Mouse (Mus musculus): ENCODE measurements around the gene Ccdc142.
A peak's percentile ranks its signal among the peaks of the same experiment; 100 is the strongest.

Ccdc142 gene

DNA sequence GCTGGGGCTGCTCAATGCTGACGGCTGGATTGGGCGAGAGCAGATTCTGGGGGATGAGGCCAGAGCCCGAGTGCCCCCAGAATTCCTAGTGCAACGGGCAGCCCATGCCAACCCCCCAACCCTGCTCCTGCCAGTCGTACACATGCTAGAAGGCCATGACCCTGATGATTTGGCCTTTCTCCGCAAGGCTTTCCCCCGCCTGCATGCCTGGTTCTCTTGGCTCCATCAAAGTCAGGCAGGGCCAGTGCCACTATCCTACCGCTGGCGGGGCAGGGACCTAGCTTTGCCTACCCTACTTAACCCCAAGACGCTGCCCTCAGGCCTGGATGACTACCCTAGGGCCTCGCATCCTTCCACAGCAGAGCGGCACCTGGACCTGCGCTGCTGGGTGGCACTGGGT lies 16.2 kb downstream of the Ccdc142 start:
- no peak for DNase-seq (ENCODE audit: low read depth, low spot score)

DNA sequence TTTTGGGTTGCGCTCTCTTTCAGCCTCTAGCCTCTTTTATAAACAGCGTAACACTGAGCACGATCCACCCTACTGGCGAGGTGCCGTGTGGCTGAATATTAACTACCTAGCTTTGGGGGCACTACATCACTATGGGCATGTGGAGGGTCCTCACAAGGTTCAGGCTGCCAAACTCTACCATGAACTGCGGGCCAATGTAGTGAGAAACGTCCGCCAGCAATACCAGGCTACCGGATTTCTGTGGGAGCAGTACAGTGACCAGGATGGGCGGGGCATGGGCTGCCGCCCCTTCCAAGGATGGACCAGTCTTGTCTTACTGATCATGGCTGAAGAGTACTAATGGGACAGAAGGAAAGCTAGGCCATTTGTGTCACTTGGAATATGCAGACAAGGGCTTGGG lies 17.0 kb downstream of the Ccdc142 start:
- no peak for DNase-seq (ENCODE audit: low read depth, low spot score)

DNA sequence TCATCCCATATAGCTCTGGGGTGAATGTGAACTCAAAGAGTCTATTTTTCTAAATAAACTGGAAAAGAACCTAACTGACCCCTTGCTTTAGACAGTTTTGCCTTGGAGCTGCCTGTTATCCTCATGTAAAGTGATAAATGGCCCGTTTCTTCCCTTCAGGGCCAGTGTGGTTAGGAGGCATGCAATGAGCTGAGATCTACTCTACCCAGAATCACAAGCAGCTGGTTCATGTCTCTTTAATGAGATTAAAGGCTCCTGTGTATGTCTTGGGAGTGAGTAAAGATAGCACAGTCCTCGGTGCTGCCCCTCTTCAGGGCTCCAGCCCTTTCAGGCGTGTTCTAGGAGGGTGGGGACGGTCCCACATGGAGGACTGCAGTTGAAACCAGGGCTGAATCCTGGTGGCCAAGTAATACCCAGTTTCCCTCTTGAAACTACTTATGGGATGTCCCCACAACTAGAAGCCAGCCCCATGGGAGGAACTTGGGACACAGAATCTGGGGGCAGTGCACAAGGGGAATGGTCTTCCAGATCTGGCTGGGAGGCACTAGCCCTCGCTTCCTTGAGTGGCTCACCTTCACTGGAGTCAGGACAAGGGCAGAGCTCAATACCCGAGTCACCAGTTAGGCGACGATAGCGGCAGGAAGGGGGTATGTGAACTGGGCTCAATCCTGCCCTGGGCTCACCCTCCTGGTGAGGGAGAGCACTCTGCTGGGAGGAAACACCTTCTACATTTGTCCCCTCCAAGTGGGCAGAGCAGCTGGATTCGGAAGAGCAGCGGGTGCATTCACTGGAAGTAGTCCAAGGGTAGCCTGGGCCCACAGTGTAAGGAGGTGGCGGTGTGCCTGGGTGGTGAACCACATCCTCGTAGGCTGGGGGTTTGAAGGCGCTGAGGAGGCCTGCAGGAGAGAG lies 17.7 kb downstream of the Ccdc142 start:
- DNase-seq (ENCODE audit: low read depth, low spot score): no peak

DNA sequence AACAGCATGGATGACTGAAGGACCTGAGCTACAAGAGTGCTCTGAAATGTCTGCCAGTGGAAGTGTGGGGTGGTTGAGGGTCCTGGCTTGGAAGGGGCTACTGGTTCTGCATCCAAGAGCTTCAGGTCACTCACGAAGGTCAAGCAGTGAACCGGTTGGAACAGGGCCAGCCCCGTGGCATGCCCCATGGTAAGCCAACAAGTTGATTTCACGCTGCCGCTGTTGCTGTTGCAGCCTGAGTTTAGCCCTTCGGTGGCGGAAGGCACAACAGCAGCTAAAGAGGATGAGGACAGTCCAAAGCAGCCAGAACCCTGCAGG lies 18.3 kb downstream of the Ccdc142 start:
- no peak for DNase-seq (ENCODE audit: low read depth, low spot score)

DNA sequence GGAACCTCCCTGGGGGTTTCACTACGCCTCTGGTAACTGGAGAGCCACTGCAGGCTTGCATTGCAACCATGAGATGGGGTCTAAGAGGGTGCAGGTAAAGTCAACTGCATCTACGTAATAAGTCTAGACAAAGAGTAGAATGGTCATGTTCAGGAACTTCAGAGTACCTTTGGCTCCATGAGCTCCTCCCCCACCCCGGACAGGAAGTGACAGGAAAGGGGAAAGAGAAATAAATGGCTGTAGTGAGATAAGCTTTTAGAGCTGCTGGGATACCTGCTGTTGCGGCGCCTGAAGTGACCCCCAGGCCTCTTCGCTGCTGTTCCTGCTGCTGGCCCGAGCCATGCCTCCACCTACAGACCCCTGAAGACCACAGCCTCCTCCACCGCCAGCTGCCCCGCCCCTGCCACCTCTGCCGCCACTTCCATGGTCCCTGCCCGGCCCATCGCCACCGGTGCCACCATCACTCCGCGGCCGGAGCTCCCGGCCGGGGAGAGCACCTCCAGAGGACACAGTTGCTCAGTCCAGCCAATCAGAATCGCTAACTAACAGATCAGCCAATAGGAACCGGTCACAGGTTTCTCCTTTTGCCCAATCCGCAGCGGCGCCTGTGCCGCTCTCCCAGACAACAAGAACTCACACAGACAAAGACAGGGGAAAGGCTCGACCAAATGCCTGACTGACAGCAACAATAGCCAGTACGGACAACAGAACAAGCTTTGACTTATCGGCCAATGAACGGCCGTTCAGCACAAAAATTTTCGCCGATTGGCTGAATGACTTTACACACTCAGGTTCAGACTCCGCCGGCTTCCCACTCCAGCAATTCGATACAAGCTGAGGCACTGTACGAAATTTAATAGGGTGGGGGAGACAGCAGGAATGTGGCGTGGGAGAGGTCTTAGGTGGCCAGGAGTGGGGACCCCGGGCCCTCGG lies 19.8 kb downstream of the Ccdc142 start, which contains the start of gene Wbp1:
Gene Wbp1 (minus strand): TSS at position 630 of the 933 bp plus-strand sequence.
- DNase-seq (ENCODE audit: low read depth, low spot score): peak; percentile 96

DNA sequence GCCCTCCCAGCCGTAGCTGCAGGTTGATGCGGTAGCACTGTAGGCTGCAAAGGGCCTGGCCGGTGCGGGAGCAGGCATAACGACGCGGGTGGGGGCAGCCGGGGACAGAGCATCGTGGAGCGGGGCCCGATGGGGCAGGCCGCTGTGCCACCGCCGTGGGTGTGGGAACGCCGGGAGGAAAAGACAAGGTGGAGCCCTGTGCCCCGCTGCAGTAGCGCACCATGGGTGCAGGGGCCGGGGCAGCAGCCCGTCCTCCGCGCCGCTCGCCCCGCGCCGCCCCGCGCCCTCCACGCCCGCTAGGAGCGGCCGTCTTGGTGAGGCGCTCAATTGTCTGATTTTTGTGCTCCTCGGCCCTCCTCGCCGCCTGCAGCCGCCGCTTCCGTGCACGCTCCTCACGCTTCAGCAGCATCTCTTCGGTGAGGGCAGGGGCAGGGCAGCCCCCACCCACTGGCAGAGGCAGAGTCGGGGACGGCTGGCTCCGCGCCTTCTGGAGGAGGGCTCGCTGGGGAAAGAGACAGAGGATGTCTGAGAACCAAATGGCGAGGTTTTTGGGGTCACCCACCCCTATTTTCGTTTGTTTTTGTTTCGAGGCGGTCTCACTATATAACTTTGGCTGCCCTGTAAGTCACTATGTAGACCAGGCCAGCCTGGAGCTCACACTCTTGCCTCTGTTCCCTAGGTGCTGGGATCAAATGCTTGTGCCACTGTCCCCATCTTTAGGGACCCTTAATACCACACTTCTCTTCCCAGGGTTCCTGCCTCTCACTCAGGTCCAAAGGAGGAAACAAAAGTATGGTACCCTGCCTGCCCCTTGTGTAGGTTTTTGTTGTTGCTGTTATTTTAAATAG lies 20.7 kb downstream of the Ccdc142 start:
- no peak for DNase-seq (ENCODE audit: low read depth, low spot score)

DNA sequence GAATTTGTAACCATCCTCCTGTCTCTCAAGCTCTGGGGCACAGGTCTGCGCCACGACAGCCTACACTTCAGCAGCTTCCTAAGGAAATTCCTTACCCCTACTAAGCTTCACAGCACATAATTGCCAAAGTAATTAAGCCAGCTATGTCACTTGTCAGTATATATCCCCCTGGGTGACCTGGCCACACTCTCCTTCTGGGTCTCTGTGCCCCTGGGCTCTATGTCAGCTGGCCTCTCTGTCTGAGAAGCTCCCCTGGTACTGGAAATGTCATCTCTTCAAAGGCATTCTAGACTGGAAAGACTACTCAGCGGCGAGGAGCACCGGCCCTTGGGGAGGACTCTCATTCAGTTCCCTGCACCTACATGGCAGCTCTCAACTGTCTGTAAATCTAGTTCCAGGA lies 21.6 kb downstream of the Ccdc142 start:
- no peak for DNase-seq (ENCODE audit: low read depth, low spot score)

DNA sequence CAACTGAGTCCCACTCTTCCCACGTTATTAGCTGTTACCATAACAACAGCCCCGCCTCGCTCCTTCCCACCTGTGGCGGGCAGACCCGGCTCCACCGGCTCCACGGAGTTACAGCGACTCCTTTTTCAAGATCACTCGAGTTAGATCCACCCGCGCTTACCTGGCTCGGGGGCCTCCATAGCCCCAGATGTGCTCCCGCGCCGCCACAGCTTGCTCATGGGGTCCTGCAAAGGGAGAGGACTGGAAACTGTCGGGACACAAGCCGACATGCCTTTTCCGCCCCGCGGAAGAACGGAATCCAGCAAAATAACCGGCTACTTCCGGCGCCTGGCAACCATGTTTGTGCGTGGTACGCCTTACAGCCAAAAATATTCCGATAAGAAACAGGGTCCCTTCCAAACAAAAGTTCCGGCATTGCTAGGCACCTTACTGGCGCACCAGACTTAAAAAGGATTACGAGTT lies 23.5 kb downstream of the Ccdc142 start:
- DNase-seq (ENCODE audit: low read depth, low spot score): peak; percentile 87

DNA sequence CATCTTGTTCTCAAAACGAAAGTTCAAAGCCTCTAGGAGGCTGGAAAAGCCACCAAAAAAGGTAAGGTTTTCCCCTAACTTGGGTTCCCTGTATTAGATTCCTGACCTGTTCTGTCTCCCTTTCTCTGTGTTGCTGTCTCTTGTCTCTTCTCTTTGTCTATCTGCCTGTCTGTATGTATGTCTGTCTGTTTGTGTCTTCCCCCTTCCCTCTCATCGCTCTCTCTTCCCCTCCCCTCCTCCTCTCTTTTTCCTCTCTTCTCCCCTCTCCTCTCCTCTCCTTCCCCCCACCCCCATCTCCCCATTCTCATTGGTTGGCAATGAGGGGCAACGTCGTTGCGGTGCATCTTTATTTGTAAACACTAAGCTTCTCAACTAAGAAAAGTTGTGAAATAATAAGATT lies 23.9 kb downstream of the Ccdc142 start, which contains the start of gene Ino80b:
Gene Ino80b (minus strand): TSS at position 101 of the 400 bp plus-strand sequence.
- no peak for DNase-seq (ENCODE audit: low read depth, low spot score)

DNA sequence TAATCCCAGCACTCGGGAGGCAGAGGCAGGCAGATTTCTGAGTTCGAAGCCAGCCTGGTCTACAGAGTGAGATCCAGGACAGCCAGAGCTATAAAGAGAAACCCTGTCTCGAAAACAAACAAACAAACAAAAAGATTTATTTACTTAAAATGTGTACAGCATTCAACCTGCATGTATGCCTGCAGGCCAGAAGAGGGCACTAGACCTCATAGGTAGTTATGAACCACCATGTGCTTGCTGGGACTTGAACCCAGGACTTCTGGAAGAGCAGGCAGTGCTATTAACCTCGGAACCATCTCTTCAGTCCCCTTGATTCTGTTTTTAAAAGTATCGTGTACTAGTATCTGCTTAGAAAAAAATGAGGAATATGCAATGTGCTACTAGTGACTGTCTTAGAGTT lies 26.0 kb downstream of the Ccdc142 start:
- DNase-seq (ENCODE audit: low read depth, low spot score): no peak

DNA sequence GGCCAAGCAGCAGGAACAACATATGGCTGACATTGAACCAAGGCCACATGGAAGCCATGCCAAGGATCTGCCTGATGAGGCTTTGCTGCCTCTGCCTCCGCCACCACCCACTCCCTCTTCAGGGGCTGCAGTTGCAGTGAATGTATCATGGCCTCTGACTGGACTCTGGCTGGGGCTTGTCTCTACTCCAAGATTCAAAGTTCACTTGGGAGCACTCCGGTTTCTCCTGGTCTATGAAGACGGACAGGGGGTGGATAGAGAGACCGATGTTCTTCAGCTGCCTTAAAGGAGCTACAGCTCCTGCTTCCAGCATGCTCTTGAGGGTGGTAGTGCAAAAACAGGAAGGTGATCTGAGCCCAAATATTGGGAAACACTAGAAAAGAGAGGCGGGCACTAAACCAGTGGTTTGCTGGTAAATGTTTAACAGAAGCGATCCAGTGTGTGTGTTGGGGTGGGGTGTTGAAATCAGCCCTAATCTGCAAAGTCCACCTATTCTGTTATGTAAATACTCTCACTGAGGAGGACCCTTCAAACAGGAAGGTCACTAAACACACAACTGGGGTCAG lies 30.2 kb downstream of the Ccdc142 start:
- no peak for DNase-seq (ENCODE audit: low read depth, low spot score)

DNA sequence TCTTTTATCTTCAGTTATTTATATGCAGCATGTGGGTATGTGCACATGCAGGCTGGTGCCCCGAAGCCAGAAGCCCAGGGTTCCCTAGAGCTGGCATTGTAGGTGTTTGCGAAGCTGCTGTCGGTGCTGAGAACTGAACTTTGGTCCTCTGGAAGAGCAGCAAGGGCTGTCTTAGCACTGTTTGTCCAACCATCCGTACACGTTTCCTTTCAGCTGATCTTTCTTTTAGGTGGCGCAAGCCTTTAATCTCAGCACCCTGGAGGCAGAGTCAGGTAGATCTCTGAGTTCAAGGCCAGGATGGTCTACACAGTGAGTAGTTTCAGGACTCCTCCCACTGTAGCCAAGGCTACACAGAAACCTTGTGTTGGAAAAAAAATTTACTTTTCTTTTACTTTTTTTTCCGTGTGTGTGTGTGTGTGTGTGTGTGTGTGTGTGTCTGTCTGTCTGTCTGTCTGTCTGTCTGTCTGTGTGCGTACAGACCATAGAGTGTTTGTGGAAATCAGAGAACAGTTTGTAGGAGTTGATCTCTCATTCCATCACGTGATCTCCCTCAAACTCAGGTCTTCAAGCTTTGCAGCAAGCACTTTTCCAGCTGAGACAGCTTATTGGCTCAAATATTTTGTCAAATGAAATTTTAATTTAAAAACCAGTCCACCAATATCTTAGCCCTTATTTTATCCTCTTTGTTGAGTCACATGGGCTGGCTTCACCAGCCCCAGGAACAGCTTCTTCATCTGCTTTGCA lies 30.9 kb downstream of the Ccdc142 start:
- no peak for DNase-seq (ENCODE audit: low read depth, low spot score)

DNA sequence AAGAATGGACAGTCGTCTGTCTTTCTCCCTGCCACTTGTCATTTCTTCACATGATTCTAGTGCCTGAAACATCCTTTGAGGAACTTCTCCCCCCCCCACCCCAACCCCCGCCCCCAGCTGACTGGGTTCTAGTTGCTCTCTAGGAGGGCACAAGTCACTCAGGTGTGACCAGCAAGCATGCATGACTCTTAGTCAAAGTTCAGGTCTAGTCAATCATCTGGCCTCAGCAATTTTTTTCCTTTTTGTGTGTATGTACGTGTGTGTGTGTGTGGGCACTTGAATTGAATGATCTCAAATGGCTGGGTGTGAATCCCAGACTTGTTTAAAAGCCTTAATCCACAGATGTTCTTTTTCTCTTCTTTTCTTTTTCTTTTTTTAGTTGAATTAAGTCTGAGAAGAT lies 32.8 kb downstream of the Ccdc142 start:
- no peak for DNase-seq (ENCODE audit: low read depth, low spot score)

DNA sequence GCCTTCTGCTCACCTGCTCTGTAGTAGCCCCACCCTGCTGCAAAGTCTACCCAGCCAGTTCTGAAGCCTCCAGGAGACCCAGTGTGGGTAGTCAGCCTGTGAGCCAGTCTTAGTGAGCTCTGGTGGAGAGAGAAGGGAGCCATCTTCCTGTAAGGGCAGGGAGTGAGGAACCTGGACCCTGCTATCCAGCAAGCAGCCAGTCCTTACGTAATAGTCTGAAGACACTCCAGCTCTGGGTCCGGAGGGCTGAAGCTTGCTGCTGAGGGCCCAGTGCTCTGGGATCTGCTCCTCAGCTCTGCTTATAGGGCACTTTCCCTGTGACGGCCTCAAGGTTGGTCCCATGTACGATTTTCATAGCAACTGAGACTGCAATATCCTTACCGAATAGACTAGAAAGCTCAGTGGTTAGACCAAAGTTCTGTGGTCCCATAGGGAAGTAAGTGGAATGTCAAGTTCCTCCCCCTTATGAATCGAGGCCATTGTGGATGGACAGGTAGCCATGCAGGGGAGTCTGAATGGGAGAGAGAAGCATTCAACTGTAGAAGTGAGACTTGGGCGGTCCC lies 33.6 kb downstream of the Ccdc142 start, which contains the start of gene Rtkn:
Gene Rtkn (plus strand): TSS at position 513 of the 563 bp plus-strand sequence.
- no peak for DNase-seq (ENCODE audit: low read depth, low spot score)

DNA sequence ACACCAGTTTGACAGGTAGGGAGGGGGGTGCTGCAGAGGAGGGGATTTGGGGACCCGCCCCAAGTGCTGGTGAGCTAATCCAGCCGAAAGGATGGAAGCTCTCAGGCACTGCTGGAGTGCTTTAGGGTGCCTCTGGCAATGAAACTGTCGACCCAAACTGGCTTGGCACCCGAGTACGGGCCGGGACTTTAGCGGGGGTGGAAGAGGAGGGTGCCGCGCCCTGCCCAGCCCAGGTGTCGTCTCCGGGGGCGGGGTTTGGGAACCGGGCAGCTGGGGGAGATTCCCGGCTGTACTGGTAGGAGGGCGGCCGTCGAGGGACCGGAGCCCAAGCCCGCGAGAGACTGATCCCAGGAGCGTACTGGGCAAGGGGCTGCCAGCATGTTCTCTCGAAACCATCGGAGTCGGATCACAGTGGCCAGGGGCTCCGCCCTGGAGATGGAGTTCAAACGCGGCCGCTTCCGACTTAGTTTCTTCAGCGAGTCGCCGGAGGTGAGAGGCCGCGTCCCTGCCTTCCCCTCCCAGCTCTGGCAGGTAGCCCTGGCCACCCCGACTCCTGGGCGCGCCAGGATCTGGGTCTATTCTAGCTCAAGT lies 34.3 kb downstream of the Ccdc142 start:
- no peak for DNase-seq (ENCODE audit: low read depth, low spot score)

DNA sequence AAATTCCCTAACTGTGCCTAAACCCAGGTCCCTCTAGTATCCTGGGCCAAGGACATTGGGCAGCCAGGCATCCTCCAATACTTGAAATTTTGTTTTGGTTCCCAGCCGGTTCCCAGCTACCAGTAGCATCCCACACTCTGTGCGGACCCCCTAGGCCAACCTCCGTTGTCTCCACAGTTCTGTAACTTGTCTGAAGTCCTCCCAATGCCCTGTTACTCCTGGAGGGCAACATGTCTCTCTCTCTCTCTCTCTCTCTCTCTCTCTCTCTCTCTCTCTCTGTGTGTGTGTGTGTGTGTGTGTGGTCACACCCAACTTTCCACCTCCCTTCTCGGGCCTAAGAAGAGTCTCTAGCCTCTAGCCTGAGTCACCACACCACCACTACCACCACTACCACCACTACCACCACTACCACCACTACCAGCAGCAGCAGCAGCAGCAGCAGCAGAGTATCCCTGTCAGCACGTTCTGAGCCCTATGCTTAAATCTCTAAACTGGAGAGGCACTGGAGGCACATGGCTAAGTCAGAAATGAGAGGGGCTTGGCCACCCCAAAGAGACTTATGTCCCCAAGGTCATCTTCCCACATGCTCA lies 35.0 kb downstream of the Ccdc142 start:
- no peak for DNase-seq (ENCODE audit: low read depth, low spot score)

DNA sequence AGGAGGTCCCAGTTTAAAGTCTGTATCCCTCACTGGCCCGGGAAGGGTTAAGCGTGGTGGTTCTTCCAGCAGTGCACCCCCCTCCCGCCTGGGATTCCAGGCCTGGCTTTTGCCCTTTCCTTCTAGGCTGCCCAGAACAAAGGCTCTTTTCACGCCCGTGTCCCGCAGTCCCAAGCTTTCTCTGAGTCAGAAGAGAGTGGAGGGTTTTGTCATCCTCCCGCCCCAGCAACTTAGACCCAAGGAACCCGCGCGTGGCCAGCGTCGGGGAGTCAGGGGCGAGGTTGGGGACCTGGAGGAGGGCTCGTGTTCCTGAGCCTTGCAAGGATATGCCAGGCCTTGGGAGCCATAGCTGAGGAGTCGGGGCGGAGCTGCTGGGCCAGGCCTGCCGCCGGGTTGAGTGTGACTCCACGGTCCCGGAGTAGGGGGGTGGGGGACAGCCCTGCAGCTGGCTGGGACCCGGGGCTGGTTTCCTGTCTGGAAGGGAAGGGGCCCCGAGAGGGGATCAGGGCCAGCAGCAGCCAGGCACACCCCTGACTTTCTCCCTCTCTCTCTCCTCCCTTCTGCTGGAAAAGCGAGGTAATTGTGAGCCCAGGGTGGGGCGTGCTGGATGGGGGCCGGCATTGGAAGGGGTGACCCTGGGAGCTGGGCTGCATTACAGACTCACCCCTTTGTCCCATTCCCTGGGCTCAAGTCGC lies 35.6 kb downstream of the Ccdc142 start:
- DNase-seq (ENCODE audit: low read depth, low spot score): no peak

DNA sequence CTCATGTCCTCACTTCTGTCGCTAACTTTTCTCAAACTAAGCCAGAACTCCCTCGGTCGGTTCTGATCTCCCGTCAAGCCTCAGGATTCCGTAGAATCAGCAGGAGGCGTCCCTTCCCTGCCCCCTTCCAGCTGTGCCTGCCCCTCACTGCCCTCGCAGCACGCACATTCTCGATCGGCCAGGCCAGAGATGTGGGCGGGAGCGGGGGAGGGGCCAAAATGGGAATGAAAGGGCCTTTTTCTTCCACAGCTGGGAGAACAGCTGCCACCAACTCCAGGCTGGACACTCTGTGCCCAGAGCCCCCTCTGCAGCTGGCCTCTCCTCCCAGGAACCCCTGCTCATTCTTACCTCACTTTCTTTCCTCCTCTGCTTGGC lies 36.2 kb downstream of the Ccdc142 start:
- no peak for DNase-seq (ENCODE audit: low read depth, low spot score)

DNA sequence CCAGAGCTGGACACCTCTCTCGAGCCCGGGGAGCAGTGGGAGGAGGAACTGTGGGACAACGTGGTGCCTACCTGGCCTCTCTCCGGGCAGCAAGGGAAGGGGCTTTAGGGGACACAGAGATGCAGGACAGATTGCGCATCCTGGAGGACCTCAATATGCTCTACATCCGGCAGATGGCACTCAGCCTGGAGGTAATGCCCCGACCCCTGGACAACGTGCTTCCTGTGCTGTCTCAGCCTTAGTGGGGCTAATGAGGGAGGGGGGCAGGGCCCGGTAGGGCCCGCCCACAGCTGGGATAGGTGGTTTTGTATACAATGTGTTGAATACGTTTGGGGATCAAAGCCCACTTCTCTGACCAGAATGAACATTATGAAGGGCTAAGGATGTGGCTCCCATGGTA lies 36.7 kb downstream of the Ccdc142 start:
- no peak for DNase-seq (ENCODE audit: low read depth, low spot score)

Measured in WW6 (cell line).